Mouse (Mus musculus) gastrocnemius, adult 2 months (tissue): ENCODE measurements around the gene Jmjd1c. TPM values are rescaled to one million over a fixed set of nuclear protein-coding genes. Genes with fewer than 3 reads are reported as not detected.

Experiments used
- DNase-seq: peaks from one replicate; pipeline ENCODE4 v3.0.0; 2022
- H3K27ac ChIP-seq: fragments of 200-600 bp; 2 replicates; pipeline ENCODE4 v1.8.1; 2022; ENCODE audit warnings: mild to moderate bottlenecking
- H3K4me3 ChIP-seq: fragments of 200-600 bp; 2 replicates; pipeline ENCODE4 v1.8.1; 2022; ENCODE audit warnings: mild to moderate bottlenecking, moderate library complexity
- CTCF ChIP-seq: fragments of 200-600 bp; IDR thresholded peaks from 2 replicates; pipeline ENCODE4 v1.8.1; 2022; ENCODE audit warnings: antibody characterized with exemption, mild to moderate bottlenecking, moderate library complexity
- intact Hi-C: fragments of 180-260 bp; cut with DNase I; formaldehyde crosslinking; loops from one replicate; pipeline ENCODE4 v1.15.1; 2025
- total RNA-seq, 2 experiments: library from RNA; stranded (reverse); gene quantifications; 2 replicates each; pipeline ENCODE4 v1.2.3; 2021

The Jmjd1c gene
- total RNA-seq, 2 experiments from 2014 or later, result 23.7 to 26.6 TPM

DNA sequence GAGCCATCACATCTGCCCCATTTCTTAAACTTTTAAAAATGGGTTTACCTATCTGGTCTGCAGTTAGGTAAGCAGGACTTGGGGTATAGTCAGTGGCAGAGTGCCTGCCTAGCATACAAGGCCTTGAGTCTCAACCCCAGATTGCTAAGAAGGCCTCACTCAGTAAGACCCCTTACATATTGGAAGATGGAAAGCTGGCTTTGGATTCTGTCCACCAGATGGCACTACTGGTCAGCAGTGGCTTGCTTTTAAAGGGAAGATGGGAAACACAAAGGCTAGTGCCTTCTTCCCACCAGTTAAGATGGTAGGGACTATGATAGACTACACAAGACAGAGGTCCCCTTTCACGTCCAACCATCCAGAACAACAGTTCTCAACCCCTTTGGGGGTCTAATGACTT, 168.9 kb downstream of the Jmjd1c start:
- intact Hi-C loops, result loop anchor here (1.0 kb wide), 1 partner anchor 46 kb away; no protein-coding TSS in a partner anchor
- DNase-seq, result peak; percentile 54
- peak; percentile 90 for TF ChIP-seq CTCF

DNA sequence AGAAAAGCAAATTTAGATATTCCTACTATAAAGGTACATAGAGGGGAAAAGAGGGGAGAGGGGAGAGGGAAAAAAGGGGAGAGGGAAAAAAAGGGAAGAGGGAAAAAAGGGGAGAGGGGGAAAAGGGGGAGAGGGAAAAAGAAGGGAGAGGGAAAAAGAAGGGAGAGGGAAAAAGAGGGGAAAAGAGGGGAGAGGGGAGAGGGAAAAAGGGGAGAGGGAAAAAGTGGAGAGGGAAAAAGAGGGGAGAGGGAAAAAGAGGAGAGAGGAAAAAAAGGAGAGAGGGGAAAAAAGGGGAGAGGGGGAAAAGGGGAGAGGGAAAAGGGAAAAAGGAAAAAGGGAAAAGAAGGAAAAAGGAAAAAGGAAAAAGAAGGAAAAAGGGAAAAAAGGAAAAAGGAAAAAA, 180.0 kb downstream of the Jmjd1c start:
- intact Hi-C loops, result no loop called here
- H3K27ac ChIP-seq, result no peak overlapping the region
- no peak for DNase-seq
- H3K4me3 ChIP-seq, result no peak overlapping the region
- TF ChIP-seq CTCF, result no peak

More for the DNA sequence above, 168.9 kb downstream of the Jmjd1c start:
- Histone ChIP-seq H3K27ac (no peak overlapping the region), H3K4me3 (no peak overlapping the region)

- Histone ChIP-seq H3K4me3 (no peak overlapping the region), H3K27ac (peak overlapping the region; percentile 95; the same call in 1 of the 2 replicates)
- DNase-seq, result no peak
- no peak for TF ChIP-seq CTCF
- intact Hi-C loops, result loop anchor here (5.0 kb wide), 1 partner anchor 55 kb away; no protein-coding TSS in a partner anchor
Observed at GRCm38 (mm10) chr10:67281852-67282251, 185.9 kb downstream of the Jmjd1c start.

GRCm38 (mm10) chr10:67282531-67282930, 186.6 kb downstream of the Jmjd1c start:
- H3K27ac ChIP-seq, result peak overlapping the region; percentile 95
- intact Hi-C loops, result loop anchor here (5.0 kb wide), 1 partner anchor 55 kb away; no protein-coding TSS in a partner anchor
- DNase-seq, result no peak
- no peak for TF ChIP-seq CTCF
- H3K4me3 ChIP-seq, result peak overlapping the region; percentile 83; the same call in 1 of the 2 replicates

DNA sequence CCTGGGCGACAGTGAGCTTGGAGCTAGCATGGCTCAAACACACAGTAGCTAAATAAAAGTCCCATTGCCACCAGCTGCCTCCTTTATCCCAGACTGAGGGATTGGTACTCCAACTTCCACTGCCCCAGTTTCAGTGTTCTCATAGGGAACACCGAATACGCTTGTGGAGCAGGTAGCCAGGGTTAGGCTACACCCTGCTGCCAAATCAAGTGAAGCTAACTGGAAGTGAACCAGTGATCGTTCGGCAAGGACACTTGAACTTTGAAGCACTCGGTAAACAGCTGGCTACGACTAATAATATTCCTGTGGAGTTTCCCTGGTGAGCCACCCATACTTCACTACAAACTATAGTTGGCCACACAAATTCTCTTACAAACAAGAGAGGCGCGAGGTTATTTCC, 187.6 kb downstream of the Jmjd1c start:
- peak overlapping the region; percentile 95 for H3K27ac ChIP-seq
- peak overlapping the region; percentile 83 for H3K4me3 ChIP-seq
- intact Hi-C loops, result loop anchor here (5.0 kb wide), 1 partner anchor 56 kb away; no protein-coding TSS in a partner anchor
- DNase-seq, result peak; percentile 47
- TF ChIP-seq CTCF, result no peak

GRCm38 (mm10) chr10:67284311-67284710, 188.4 kb downstream of the Jmjd1c start:
- H3K27ac ChIP-seq, result peak overlapping the region; percentile 95
- TF ChIP-seq CTCF, result no peak
- DNase-seq, result peak; percentile 61
- intact Hi-C loops, result loop anchor here (5.0 kb wide), 1 partner anchor 57 kb away; no protein-coding TSS in a partner anchor
- H3K4me3 ChIP-seq, result peak overlapping the region; percentile 83

- intact Hi-C loops, result loop anchor here (5.0 kb wide), 1 partner anchor 57 kb away; no protein-coding TSS in a partner anchor
- peak; percentile 26; the same call in 1 of the 2 replicates for TF ChIP-seq CTCF
- Histone ChIP-seq H3K27ac (peak overlapping the region; percentile 95), H3K4me3 (peak overlapping the region; percentile 83)
- peak; percentile 69 for DNase-seq
Observed at GRCm38 (mm10) chr10:67284761-67285175, 188.8 kb downstream of the Jmjd1c start.

DNA sequence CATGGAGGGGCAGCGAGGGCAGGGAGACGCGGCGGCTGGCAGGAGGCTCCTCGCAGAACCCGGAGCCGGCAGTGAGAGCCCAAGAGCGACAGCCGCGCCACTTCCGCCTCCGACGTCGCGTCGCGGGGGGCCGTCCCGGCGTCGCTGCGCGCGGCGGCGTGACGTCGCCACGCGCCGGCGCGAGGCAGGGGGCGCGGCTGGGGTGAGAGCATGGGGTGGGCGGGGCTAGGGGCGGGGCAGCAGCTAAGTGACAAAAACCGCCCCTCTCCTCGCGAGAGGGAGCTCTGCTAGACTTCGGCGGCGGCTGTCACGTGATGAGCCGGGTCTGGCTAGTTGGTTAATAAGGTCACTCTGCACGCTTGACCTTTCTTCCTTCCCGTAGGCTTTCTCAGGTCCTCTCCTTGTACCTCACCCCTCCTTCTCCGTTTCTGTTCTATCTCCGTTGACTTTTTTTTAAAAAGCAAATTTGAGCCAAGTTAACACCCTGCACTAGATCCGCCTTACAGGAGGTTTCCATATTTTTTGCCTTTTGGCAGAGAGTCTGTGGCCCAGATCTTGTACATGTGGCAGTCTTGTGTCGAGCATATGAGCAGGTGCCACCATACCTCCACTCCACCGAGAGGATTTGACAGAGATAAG, 189.4 kb downstream of the Jmjd1c start, which contains the start of gene Nrbf2:
TSS of gene Nrbf2 (minus strand) at position 130 of the 639 bp plus-strand sequence.
- peak within 1 kb of the TSS; percentile 83 for H3K4me3 ChIP-seq
- DNase-seq, result peak; percentile 90
- TF ChIP-seq CTCF, result no peak
- H3K27ac ChIP-seq, result peak within 1 kb of the TSS; percentile 95
- intact Hi-C loops, result no loop called here

DNA sequence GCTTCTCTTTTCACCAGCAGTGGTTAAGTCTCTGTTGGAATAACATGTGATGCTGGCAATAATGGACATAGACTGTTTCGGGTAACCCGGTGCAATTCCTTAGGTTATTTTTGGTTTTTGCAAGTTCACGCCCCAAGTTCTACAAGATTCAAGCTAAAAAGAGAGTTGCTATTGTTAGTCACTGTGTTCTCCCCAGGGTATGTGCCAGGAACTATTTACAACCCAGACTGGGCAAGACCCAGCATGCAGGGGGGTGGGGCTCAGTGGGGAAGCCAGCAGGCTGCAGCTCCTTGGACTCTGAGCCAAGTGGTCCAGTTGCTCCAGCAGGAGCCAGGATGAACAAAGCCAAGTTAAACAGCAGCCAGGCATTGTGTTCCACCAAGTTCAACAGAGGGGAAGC, 192.0 kb downstream of the Jmjd1c start:
- intact Hi-C loops, result no loop called here
- no peak for TF ChIP-seq CTCF

DNA sequence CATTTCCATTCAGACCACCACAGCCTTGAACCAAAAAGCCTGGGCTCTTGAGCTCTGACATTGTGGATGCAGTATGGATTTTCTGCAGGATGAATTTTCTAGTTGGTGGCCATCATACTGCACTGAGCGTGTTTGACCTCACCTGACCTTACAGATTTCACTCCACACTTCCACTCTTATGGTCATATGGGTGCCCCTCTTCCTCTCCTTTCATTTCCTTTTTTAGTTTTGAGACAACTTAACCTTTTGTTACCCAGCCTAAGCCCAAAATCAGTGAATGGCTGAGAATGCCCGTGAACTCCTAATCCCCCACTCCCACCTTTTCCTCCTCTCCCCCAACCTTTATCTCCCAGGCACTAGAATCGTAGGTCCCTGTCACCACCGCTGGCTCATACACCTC, 194.7 kb downstream of the Jmjd1c start:
- no peak for DNase-seq
- no peak overlapping the region for H3K4me3 ChIP-seq
- TF ChIP-seq CTCF, result no peak
- peak overlapping the region; percentile 55 for H3K27ac ChIP-seq
- intact Hi-C loops, result no loop called here

More for the DNA sequence above, 192.0 kb downstream of the Jmjd1c start:
- peak; percentile 92 for DNase-seq
- Histone ChIP-seq H3K4me3 (no peak overlapping the region; the same call in 1 of the 2 replicates), H3K27ac (peak overlapping the region; percentile 95)

GRCm38 (mm10) chr10:67291087-67291486, 195.2 kb downstream of the Jmjd1c start:
- no peak for TF ChIP-seq CTCF
- no peak overlapping the region for H3K4me3 ChIP-seq
- H3K27ac ChIP-seq, result peak overlapping the region; percentile 55
- peak; percentile 39 for DNase-seq
- intact Hi-C loops, result no loop called here

DNA sequence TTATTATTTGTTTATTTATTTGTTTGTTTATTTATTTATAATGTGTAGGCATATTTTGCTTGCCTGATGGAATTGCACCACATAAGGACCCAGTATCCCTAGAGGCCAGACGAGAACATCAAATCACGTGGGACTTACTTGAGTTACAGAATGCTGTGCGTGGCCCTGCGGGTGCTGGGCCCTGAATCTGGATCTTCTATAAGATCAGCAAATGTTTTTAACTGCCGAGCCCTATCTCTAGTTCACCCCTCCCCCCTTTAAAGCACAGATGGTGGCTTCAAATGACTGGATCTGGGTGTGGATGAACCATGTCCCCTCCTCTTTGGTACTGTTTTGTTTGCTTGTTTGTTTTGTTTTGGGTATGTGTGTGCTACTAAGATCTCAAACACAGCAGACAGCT, 199.4 kb downstream of the Jmjd1c start:
- intact Hi-C loops, result no loop called here

DNA sequence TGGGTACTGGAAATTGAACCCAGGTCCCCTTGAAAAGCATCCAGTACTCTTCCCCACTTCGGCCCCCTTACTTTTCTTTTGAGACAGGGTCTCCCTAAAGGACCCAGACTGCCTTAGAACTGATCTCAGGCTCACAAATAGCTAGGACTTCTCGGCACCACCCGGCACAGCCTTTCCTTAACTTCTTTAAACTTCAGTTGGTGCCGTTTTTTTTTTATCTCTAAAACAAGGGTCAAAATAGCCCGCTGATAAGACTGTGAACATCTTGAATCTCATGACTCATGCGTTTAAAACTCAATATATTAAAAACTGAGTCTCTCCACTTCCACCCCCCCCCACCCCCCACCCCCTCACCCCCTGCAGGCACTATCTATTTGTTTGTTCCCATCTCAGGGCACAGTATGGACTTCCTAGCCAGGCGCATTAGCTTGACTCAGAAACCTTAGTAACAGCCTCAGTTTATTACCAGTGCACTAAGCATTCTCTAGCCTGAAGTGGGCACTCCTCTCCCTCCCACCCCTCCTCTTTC, 200.1 kb downstream of the Jmjd1c start:
- H3K4me3 ChIP-seq, result no peak overlapping the region
- no peak for TF ChIP-seq CTCF
- intact Hi-C loops, result no loop called here
- no peak for DNase-seq
- H3K27ac ChIP-seq, result no peak overlapping the region

More for the DNA sequence above, 199.4 kb downstream of the Jmjd1c start:
- no peak for DNase-seq
- H3K4me3 ChIP-seq, result no peak overlapping the region
- no peak overlapping the region for H3K27ac ChIP-seq
- TF ChIP-seq CTCF, result no peak
